8 mouse cellular contexts compared by ENCODE assay signal in the genomic region with DNA sequence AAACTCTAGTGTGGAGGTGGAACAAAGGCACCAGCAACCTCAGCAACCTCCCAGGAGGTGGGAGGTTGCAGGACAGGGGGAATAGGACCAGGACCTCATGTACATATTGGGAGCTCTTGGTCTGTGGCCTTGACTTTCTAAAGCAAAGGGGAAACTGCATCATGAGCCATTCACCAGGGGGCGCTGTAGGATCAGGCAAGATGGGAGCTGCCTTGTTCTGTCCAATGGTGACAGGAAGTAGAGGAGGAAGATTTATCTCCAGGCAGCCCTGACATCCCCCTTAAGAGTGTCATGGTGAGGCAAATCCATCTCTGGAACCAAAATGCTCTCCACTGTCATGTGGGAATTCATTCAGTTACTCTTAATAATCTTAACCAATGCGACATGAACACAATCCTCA. TPM values are rescaled to one million over a fixed set of nuclear protein-coding genes. Genes with fewer than 3 reads are reported as not detected.
DNase-seq lines count a peak whose midpoint lies in the region; ATAC-seq and TF ChIP-seq lines count a peak whose summit lies in the region.

No protein-coding gene starts in this region.

- no peak overlapping the region for H3K4me2 ChIP-seq in heart, embryonic 12.5 days
- no peak overlapping the region for H3K4me2 ChIP-seq in liver, embryonic 16.5 days (ENCODE audit: low read depth, low read length)
- H3K4me2 ChIP-seq in neural tube, embryonic 14.5 days (ENCODE audit: low read depth, low read length), result no peak overlapping the region

- 45% methylated on average over 2 of the region's 2 CpGs for WGBS in embryonic facial prominence, embryonic 10.5 days
- 47% methylated on average over 2 of the region's 2 CpGs for WGBS in heart, embryonic 12.5 days
- WGBS in liver, embryonic 16.5 days (ENCODE audit: insufficient replicate concordance), result 44% methylated on average over 2 of the region's 2 CpGs
- 47% methylated on average over 2 of the region's 2 CpGs for WGBS in neural tube, embryonic 14.5 days

- H3K9ac ChIP-seq in heart, embryonic 12.5 days, result no peak overlapping the region
- H3K9ac ChIP-seq in liver, embryonic 16.5 days (ENCODE audit: low read depth, low read length), result no peak overlapping the region
- H3K9ac ChIP-seq in neural tube, embryonic 14.5 days (replicated peaks; ENCODE audit: low read depth, low read length), result no peak overlapping the region

- TF ChIP-seq CTCF in C2C12 (IDR thresholded peaks at IDR 0.05; ENCODE audit: control insufficient read depth, insufficient read depth, insufficient read length), result peak; percentile 69

- H3K4me1 ChIP-seq in embryonic facial prominence, embryonic 10.5 days, result peaks cover 3% of the 10 kb centered on the region; the same call in 1 of the 2 replicates
- H3K4me1 ChIP-seq in heart, embryonic 12.5 days (replicated peaks), result no peaks in the 10 kb centered on the region; the same call in 1 of the 2 replicates
- no peaks in the 10 kb centered on the region for H3K4me1 ChIP-seq in liver, embryonic 16.5 days (ENCODE audit: control insufficient read depth, low read depth, low read length)
- no peaks in the 10 kb centered on the region for H3K4me1 ChIP-seq in neural tube, embryonic 14.5 days (ENCODE audit: control insufficient read depth, insufficient read depth, low read length)

- H3K27me3 ChIP-seq in C2C12 (ENCODE audit: control insufficient read depth, insufficient read depth, insufficient read length), result no peaks in the 10 kb centered on the region
- H3K27me3 ChIP-seq in embryonic facial prominence, embryonic 10.5 days (replicated peaks; ENCODE audit: low read depth, poor library complexity, severe bottlenecking), result no peaks in the 10 kb centered on the region
- no peaks in the 10 kb centered on the region for H3K27me3 ChIP-seq in heart, embryonic 12.5 days (replicated peaks)
- no peaks in the 10 kb centered on the region for H3K27me3 ChIP-seq in liver, embryonic 16.5 days (ENCODE audit: control insufficient read depth, insufficient read depth, low read depth, low read length)
- H3K27me3 ChIP-seq in neural tube, embryonic 14.5 days (ENCODE audit: control insufficient read depth, insufficient read depth, low read length), result no peaks in the 10 kb centered on the region

- no peaks in the 10 kb centered on the region for H3K36me3 ChIP-seq in C2C12 (ENCODE audit: control insufficient read depth, insufficient read depth)
- peaks cover 53% of the 10 kb centered on the region for H3K36me3 ChIP-seq in embryonic facial prominence, embryonic 10.5 days (replicated peaks)
- H3K36me3 ChIP-seq in heart, embryonic 12.5 days, result peaks cover 32% of the 10 kb centered on the region
- H3K36me3 ChIP-seq in liver, embryonic 16.5 days (ENCODE audit: control insufficient read depth, insufficient read depth), result peaks cover 55% of the 10 kb centered on the region
- no peaks in the 10 kb centered on the region; the same call in none of the 2 replicates for H3K36me3 ChIP-seq in neural tube, embryonic 14.5 days (ENCODE audit: control insufficient read depth, insufficient read depth, low read length)

- no peak overlapping the region for H3K4me3 ChIP-seq in C2C12 (ENCODE audit: insufficient read depth, poor library complexity, severe bottlenecking)
- H3K4me3 ChIP-seq in embryonic facial prominence, embryonic 10.5 days, result no peak overlapping the region
- H3K4me3 ChIP-seq in heart, embryonic 12.5 days, result no peak overlapping the region
- H3K4me3 ChIP-seq in liver, embryonic 16.5 days (ENCODE audit: low read depth, low read length), result no peak overlapping the region
- no peak overlapping the region for H3K4me3 ChIP-seq in neural tube, embryonic 14.5 days (ENCODE audit: low read depth, low read length)

- no peaks in the 10 kb centered on the region for H3K79me2 ChIP-seq in C2C12 (ENCODE audit: control insufficient read depth, insufficient read depth)

- 0 out of 2 replicates have a peak, but pooled peaks have one; percentile 25 for ATAC-seq in heart, embryonic 12.5 days (ENCODE audit: insufficient number of reproducible peaks, low FRiP score)
- peak; percentile 55 for ATAC-seq in liver, embryonic 16.5 days (ENCODE audit: low read depth)
- peak; percentile 74; the same call in 1 of the 2 replicates for ATAC-seq in neural tube, embryonic 14.5 days (ENCODE audit: low read depth)

- H3K79me3 ChIP-seq in C2C12 (ENCODE audit: low read depth), result no peaks in the 10 kb centered on the region

- H3K27ac ChIP-seq in embryonic facial prominence, embryonic 10.5 days (replicated peaks), result no peak overlapping the region
- no peak overlapping the region for H3K27ac ChIP-seq in heart, embryonic 12.5 days (ENCODE audit: poor library complexity, severe bottlenecking)
- H3K27ac ChIP-seq in liver, embryonic 16.5 days (ENCODE audit: low read length), result no peak overlapping the region
- H3K27ac ChIP-seq in neural tube, embryonic 14.5 days (ENCODE audit: low read depth, low read length), result no peak overlapping the region

- DNase-seq in adrenal gland, postnatal 25 days, result peak; percentile 87
- peak; percentile 81 for DNase-seq in embryonic facial prominence, embryonic 10.5 days (ENCODE audit: low spot score)
- DNase-seq in kidney, postnatal 25 days, result peak; percentile 83 to 91
- peak; percentile 58 to 65 for DNase-seq in thymus, adult 18-20 months

- no peak overlapping the region for H3ac ChIP-seq in C2C12 (ENCODE audit: control insufficient read depth, insufficient read length, low read depth)

- H3K9me3 ChIP-seq in embryonic facial prominence, embryonic 10.5 days, result no peaks in the 10 kb centered on the region
- no peaks in the 10 kb centered on the region for H3K9me3 ChIP-seq in heart, embryonic 12.5 days (replicated peaks)
- H3K9me3 ChIP-seq in liver, embryonic 16.5 days (replicated peaks; ENCODE audit: control insufficient read depth, low read length), result no peaks in the 10 kb centered on the region
- no peaks in the 10 kb centered on the region for H3K9me3 ChIP-seq in neural tube, embryonic 14.5 days (ENCODE audit: control insufficient read depth, low read length)

TF ChIP-seq in C2C12, 6 proteins besides CTCF, POLR2A, EP300 and RAD21:
- TF ChIP-seq FOSL1 (IDR thresholded peaks at IDR 0.05; ENCODE audit: insufficient read depth, low read length, poor library complexity, severe bottlenecking), result no peak
- TF ChIP-seq MYOG (IDR thresholded peaks at IDR 0.05; ENCODE audit: control insufficient read depth, extremely low read depth, insufficient read length), result no peak
- TF ChIP-seq USF1 (IDR thresholded peaks at IDR 0.05; ENCODE audit: low read depth), result no peak
- TF ChIP-seq MAX (IDR thresholded peaks at IDR 0.05), result no peak
- TF ChIP-seq CEBPB (IDR thresholded peaks at IDR 0.05; ENCODE audit: low read depth), result no peak
- no peak for TF ChIP-seq MYOD1 (IDR thresholded peaks at IDR 0.05; ENCODE audit: control insufficient read depth, insufficient read length, low read depth)

RNA-seq across cellular contexts. Expression of gene Adamts7, which starts 43.6 kb away (rescaled TPM):
- 9.8 TPM for polyA plus RNA-seq in C2C12 (2012; fragmentation: generic; extraction: Trizol)
- total RNA-seq in adrenal gland, postnatal 25 days (2021), result 6.0 and 7.5 TPM in 2 replicates
- 14.6 and 14.9 TPM in 2 replicates for polyA plus RNA-seq in embryonic facial prominence, embryonic 10.5 days (2016; fragmentation: Nextera tagmentation; extraction: Ambion mirVana)
- polyA plus RNA-seq in heart, embryonic 12.5 days (2016; fragmentation: Nextera tagmentation; extraction: Ambion mirVana), result 7.9 and 8.0 TPM in 2 replicates
- 0.89 and 0.90 TPM in 2 replicates for polyA plus RNA-seq in liver, embryonic 16.5 days (2015; fragmentation: Nextera tagmentation; extraction: Ambion mirVana)
- polyA plus RNA-seq in neural tube, embryonic 14.5 days (2014; fragmentation: Nextera tagmentation; extraction: Ambion mirVana), result 5.7 and 12.6 TPM in 2 replicates
